Mouse (Mus musculus) midbrain, embryonic 13.5 days (tissue): ENCODE measurements around the gene Cd33. TPM values are rescaled to one million over a fixed set of nuclear protein-coding genes. Genes with fewer than 3 reads are reported as not detected.

Experiments used
- ATAC-seq: fragments of 200-750 bp; cut with Nextera tagmentation; 2 replicates; pipeline ENCODE4 v1.8.0; 2017; ENCODE audit warnings: mild to moderate bottlenecking, moderate TSS enrichment, moderate library complexity
- H3K27ac ChIP-seq: fragments of 300-500 bp; sonication (generic); 2 replicates; pipeline ENCODE4 v1.5.1; 2015; ENCODE audit warnings: inconsistent platforms, mild to moderate bottlenecking, moderate library complexity
- H3K27me3 ChIP-seq: fragments of 300-500 bp; sonication (generic); 2 replicates; pipeline ENCODE4 v1.6.1; 2015; ENCODE audit warnings: mild to moderate bottlenecking, inconsistent platforms
- H3K36me3 ChIP-seq: fragments of 300-500 bp; sonication (generic); 2 replicates; pipeline ENCODE4 v1.6.1; 2015; ENCODE audit warnings: mild to moderate bottlenecking, inconsistent platforms
- H3K4me1 ChIP-seq: fragments of 300-500 bp; sonication (generic); replicated peaks from 2 replicates; pipeline ENCODE4 v1.6.1; 2015; ENCODE audit warnings: inconsistent platforms
- H3K4me2 ChIP-seq: fragments of 300-500 bp; sonication (generic); replicated peaks from 2 replicates; pipeline ENCODE4 v1.6.1; 2015; ENCODE audit warnings: moderate library complexity, mild to moderate bottlenecking, inconsistent platforms
- H3K4me3 ChIP-seq: fragments of 300-500 bp; sonication (generic); replicated peaks from 2 replicates; pipeline ENCODE4 v1.5.1; 2015; ENCODE audit warnings: mild to moderate bottlenecking, inconsistent platforms
- H3K9ac ChIP-seq: fragments of 300-500 bp; sonication (generic); replicated peaks from 2 replicates; pipeline ENCODE4 v1.6.1; 2015; ENCODE audit warnings: mild to moderate bottlenecking, inconsistent platforms
- H3K9me3 ChIP-seq: fragments of 300-500 bp; sonication (generic); 2 replicates; pipeline ENCODE4 v1.6.1; 2016; ENCODE audit warnings: mild to moderate bottlenecking, inconsistent platforms
- WGBS: fragments of 180-500 bp; shearing (Covaris S2); methylation state at CpG from one replicate; pipeline ENCODE4 v1.1.7; 2015; 5-methylcytosine and 5-hydroxymethylcytosine counted together
- polyA plus RNA-seq: library from polyadenylated mRNA; unstranded; fragments of >200 nt; fragmentation: Nextera tagmentation; extraction: Ambion mirVana; gene quantifications from 2 replicates; pipeline ENCODE4 v1.2.1, GENCODE M21; 2015

The Cd33 gene
- polyA plus RNA-seq, 1 experiment from 2014 or later: 1.1 TPM

DNA sequence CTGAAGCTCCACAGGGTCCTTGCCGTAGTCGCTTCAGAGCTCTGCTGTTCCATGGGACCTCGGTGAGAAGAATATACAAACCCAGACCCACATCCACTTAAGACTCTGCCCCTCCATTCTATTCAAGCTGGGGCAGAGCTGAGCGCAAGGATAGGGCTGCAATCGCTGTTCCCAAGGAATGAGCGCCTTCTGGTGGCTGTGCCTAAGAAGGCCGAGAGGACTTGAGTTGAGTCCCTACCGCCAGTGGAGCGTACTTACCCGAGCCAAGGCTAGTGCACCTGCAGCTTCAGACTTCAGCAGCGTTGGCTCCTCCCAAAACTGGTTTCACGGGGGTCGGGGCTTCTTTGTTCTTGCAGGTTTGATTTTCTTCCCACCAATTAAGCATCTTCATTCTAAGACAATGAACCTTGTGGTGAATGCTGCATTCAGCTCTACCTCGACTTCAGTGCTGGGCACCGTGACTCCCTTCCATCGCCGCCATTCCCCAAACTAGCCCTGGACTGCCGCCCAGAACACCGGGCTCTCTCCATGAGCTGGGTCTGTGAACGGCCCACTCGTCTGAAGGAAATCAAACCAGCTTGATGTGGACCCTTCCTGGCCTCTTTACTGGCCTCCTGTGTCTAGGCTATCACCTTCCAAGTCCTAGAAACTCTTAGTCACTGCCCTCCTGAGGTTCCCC, 48.7 kb downstream of the Cd33 start:
- 0 out of 2 replicates have a peak overlapping the region, but pooled peaks have one; percentile 32 for H3K9ac ChIP-seq
- no peaks in the 10 kb centered on the region for H3K36me3 ChIP-seq
- 0 out of 2 replicates have a peak overlapping the region, but pooled peaks have one; percentile 20 for H3K4me2 ChIP-seq
- ATAC-seq: peak; percentile 70
- H3K4me3 ChIP-seq: no peak overlapping the region
- no peaks in the 10 kb centered on the region for H3K27me3 ChIP-seq
- no peak overlapping the region for H3K27ac ChIP-seq
- peaks cover 4% of the 10 kb centered on the region; the same call in 1 of the 2 replicates for H3K4me1 ChIP-seq
- peaks cover 5% of the 10 kb centered on the region; the same call in 1 of the 2 replicates for H3K9me3 ChIP-seq
- WGBS: 12% methylated on average over 21 of the region's 21 CpGs

DNA sequence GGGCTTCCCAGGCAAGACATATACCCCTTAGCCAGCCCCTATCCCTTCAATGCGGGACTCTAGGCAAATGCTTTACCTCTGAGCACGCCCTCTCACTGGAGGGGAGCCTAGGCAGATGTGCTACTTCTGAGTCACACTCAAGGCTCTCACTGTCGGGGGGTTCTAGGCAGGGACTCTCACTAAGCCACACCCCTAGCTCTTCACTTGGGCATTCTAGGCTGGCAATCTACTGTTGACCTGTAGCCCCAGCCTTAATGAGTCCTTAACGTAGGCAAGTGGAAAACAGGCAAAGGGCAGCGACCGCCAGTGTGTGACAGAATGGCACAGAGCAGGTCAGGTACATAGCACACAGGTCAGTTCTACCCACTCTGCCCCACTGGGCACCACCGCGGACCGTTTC, 53.4 kb downstream of the Cd33 start:
- Histone ChIP-seq H3K9me3 (no peaks in the 10 kb centered on the region), H3K4me1 (peaks cover 24% of the 10 kb centered on the region), H3K27ac (no peak overlapping the region), H3K9ac (0 out of 2 replicates have a peak overlapping the region, but pooled peaks have one; percentile 95), H3K27me3 (no peaks in the 10 kb centered on the region), H3K4me3 (peak overlapping the region; percentile 77), H3K36me3 (no peaks in the 10 kb centered on the region), H3K4me2 (peak overlapping the region; percentile 65)
- WGBS: 74% methylated on average over 9 of the region's 9 CpGs
- peak; percentile 31 for ATAC-seq

DNA sequence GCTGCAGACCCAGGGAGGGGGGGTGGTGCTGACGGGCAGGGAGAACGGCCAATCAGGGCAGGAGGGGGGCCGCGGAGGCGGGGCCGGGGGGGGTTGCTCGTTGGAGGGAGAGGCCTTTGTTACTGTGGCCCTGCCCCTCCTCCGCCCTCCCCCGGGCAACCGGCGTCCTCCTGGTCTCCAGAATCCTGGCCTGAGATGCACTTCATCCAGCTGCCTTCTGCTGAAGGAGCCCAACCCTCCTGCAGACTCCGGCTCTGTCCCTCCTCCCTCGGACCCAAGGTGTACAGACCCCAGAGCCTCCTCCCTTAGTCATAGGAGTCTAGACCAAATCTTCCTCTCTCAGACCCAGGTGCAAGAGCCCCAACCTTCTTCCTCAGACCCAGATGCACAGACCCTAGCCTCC, 54.0 kb downstream of the Cd33 start:
- WGBS: 0% methylated on average over 6 of the region's 13 CpGs
- ATAC-seq: peak; percentile 87

DNA sequence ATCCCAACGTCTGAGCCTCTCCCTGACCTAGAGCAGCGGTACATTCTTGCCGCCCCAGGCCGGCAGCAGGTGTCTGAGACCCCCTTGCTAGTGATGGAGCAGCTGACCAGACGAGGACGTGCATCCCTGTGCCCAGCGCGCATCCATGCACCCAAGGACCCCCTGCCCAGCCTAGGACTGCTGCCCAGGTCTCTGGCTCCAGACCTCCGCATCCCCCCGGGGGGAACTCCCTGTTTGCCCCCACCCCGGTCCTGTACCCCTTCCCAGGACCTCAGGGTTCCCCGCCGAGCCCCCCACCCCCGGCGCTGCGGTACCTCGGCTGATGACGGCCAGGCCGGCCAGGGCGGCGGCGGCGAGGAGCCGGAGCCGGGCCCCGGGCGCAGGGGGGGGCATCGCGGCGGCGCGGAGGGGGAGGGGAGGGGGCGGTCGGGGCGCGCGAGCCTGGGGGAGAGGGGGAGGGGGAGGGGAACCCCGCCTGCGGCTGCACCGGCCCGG, 54.5 kb downstream of the Cd33 start, which contains the start of gene Iglon5:
Iglon5 (minus strand) TSS at position 445 of the 495 bp plus-strand sequence.
- no peaks in the 10 kb centered on the region for H3K36me3 ChIP-seq
- under 1% methylated on average over 27 of the region's 41 CpGs for WGBS
- H3K9ac ChIP-seq: peak within 1 kb of the TSS; percentile 95
- peak within 1 kb of the TSS; percentile 65 for H3K4me2 ChIP-seq
- H3K4me3 ChIP-seq: peak within 1 kb of the TSS; percentile 77
- no peaks in the 10 kb centered on the region for H3K9me3 ChIP-seq
- no peaks in the 10 kb centered on the region for H3K27me3 ChIP-seq
- H3K4me1 ChIP-seq: peaks cover 24% of the 10 kb centered on the region
- peak; percentile 74 for ATAC-seq
- H3K27ac ChIP-seq: peak within 1 kb of the TSS; percentile 92

More for the DNA sequence above, 54.0 kb downstream of the Cd33 start:
- Histone ChIP-seq H3K4me2 (peak overlapping the region; percentile 65), H3K9me3 (no peaks in the 10 kb centered on the region), H3K4me1 (peaks cover 24% of the 10 kb centered on the region), H3K4me3 (peak overlapping the region; percentile 77), H3K36me3 (no peaks in the 10 kb centered on the region), H3K27me3 (no peaks in the 10 kb centered on the region), H3K27ac (peak overlapping the region; percentile 92), H3K9ac (peak overlapping the region; percentile 95)

DNA sequence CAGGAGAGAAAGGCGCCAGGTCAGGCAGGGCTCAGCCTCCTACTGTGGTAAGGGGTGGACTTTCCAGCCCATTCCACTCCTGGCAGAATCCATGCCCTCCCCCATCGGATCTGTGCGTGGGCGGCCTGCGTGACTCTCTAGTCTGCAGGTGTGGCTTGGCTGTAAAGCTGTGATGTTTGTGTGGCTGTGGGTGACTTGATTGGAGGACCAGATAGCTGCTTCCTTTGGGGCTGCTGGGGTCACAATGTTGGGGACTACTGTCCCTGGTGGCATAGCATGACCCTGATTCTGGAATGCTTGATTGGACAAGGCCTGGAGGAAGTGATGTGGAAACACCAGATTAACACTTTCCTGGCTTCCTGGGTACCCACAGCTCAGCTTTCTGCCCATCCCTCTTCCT, 55.6 kb downstream of the Cd33 start:
- ATAC-seq: no peak
- peak overlapping the region; percentile 39 for H3K27ac ChIP-seq
- H3K9ac ChIP-seq: peak overlapping the region; percentile 95
- H3K4me3 ChIP-seq: peak overlapping the region; percentile 77
- H3K4me2 ChIP-seq: peak overlapping the region; percentile 65
- no peaks in the 10 kb centered on the region for H3K9me3 ChIP-seq
- no peaks in the 10 kb centered on the region for H3K27me3 ChIP-seq
- peaks cover 24% of the 10 kb centered on the region for H3K4me1 ChIP-seq
- H3K36me3 ChIP-seq: no peaks in the 10 kb centered on the region
- WGBS: 42% methylated on average over 5 of the region's 5 CpGs

DNA sequence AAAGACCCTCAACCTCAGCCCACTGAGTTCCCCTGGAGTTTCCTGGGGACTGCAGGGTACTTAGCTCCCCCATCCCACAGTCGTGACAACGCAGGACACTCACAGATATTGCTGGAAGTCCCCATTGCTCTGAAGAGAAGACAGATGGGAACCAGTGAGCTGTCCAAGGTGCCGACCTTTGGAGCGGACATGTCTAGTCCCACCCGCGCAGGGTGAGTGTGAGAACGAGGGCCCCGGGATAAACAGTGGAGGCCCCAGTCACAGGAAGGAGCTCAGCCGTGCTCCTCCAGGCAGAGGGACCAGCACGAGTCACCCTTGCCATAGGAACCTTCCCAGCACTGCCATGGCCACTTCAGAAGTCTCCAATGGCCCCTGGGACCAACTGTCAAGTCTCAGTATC, 61.0 kb downstream of the Cd33 start:
- no peak overlapping the region for H3K9ac ChIP-seq
- H3K27ac ChIP-seq: no peak overlapping the region
- peaks cover 30% of the 10 kb centered on the region for H3K4me1 ChIP-seq
- no peak for ATAC-seq
- no peak overlapping the region for H3K4me2 ChIP-seq
- peaks cover 6% of the 10 kb centered on the region for H3K36me3 ChIP-seq
- no peak overlapping the region for H3K4me3 ChIP-seq
- H3K9me3 ChIP-seq: no peaks in the 10 kb centered on the region
- H3K27me3 ChIP-seq: peaks cover 5% of the 10 kb centered on the region
- 25% methylated on average over 10 of the region's 10 CpGs for WGBS

DNA sequence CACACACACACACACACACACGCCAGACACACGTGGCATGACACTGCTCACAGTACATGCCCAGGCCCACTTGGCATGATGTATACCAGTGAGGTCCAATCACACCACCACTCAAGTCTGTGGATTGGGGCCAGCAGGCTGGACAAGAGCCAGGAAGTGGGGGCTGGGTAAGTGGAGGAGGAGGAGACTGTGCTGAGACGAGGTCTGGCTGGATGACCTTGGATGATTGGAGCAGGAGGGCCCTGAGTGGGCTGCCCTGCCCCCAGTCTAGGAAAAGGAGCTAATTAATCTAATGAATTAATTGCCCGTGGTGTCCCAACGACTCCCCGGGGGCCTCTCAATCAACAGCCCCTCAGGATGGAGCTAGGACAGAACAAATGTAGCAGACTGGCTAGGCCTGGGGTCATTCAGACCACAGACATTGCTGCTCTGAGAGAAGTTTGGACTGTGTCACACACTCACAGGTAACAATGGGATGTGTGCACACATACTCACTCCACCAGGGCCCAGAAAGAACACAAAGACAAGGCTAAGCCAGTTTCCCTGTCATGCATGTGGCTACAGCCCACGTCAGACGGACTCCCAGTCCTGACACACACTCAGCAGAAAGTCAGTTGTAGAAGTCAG, 62.0 kb downstream of the Cd33 start:
- 69% methylated on average over 8 of the region's 8 CpGs for WGBS
- peaks cover 14% of the 10 kb centered on the region for H3K36me3 ChIP-seq
- no peak overlapping the region for H3K4me3 ChIP-seq
- no peaks in the 10 kb centered on the region for H3K9me3 ChIP-seq
- peaks cover 25% of the 10 kb centered on the region for H3K4me1 ChIP-seq
- no peak overlapping the region for H3K9ac ChIP-seq
- peak; percentile 62 for ATAC-seq
- H3K4me2 ChIP-seq: no peak overlapping the region
- H3K27me3 ChIP-seq: peaks cover 15% of the 10 kb centered on the region
- H3K27ac ChIP-seq: no peak overlapping the region

DNA sequence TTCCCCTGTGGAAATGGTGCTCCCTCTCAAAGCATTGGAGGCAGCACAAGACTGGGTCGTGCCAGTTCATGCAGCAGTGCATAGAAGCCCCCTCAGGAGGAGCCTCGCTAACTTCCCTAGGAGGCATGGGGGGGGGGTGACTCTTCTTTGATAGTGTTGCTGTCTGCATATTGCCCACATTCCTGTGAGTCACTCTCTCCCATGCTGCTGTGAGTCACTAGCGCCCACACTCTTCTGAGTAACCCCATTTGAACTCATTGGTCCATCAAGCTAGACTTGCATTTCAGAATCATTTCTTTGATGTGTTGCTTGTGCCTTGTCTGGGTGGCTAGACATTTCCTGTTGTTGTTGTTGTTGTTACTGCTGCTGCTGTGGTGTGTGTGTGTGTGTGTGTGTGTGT, 63.0 kb downstream of the Cd33 start:
- no peak for ATAC-seq
- peaks cover 25% of the 10 kb centered on the region for H3K27me3 ChIP-seq
- no peak overlapping the region for H3K4me2 ChIP-seq
- no peak overlapping the region for H3K9ac ChIP-seq
- no peaks in the 10 kb centered on the region for H3K9me3 ChIP-seq
- peaks cover 25% of the 10 kb centered on the region for H3K4me1 ChIP-seq
- 66% methylated on average over 3 of the region's 3 CpGs for WGBS
- H3K27ac ChIP-seq: no peak overlapping the region
- H3K4me3 ChIP-seq: no peak overlapping the region
- peaks cover 16% of the 10 kb centered on the region for H3K36me3 ChIP-seq

DNA sequence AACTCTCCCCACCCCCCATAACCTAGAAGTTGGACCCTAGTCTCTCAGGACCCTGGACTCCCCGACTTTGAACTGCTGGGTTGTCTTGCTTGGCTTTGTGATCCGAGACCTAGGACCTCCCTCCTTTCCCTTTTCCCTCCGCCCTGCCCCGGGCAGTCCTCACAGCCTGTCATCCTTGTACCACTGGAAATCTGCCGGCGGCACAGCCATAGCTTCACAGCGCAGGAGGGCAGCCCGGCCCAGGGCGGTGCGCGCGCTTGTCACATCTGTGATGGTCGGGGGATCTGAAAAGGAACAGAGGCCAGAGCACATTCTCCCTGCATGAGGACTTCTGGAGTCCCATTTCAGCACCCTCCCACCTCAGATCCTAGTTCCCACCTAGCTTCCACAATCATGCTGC, 67.9 kb downstream of the Cd33 start:
- no peaks in the 10 kb centered on the region for H3K9me3 ChIP-seq
- peaks cover 31% of the 10 kb centered on the region for H3K27me3 ChIP-seq
- no peak overlapping the region for H3K4me3 ChIP-seq
- no peak overlapping the region for H3K9ac ChIP-seq
- peaks cover 10% of the 10 kb centered on the region for H3K4me1 ChIP-seq
- WGBS: 7% methylated on average over 13 of the region's 13 CpGs
- H3K36me3 ChIP-seq: peaks cover 39% of the 10 kb centered on the region
- H3K27ac ChIP-seq: no peak overlapping the region
- ATAC-seq: peak; percentile 31; the same call in 1 of the 2 replicates
- H3K4me2 ChIP-seq: no peak overlapping the region

DNA sequence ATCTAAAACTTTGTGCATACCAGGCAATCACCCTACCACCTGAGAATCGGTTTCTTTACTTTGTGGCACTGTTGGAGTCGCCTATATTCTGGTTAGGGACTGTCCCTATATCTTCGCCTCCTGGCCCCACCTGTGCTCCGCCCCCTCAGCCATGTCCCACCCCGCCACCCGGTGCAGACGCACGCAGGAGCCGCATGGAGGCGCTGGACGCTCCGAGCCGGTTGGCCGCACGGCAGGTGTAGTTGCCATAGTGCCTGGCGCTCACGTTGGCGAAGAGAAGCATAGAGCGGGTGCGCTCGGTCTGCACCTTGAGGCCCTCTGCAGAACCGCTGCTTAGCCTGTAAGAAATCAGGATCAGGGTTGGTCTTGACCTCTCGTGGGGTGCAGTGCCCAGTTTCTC, 68.5 kb downstream of the Cd33 start:
- WGBS: 17% methylated on average over 23 of the region's 23 CpGs
- no peak overlapping the region for H3K4me2 ChIP-seq
- no peak overlapping the region for H3K27ac ChIP-seq
- no peak overlapping the region for H3K9ac ChIP-seq
- H3K27me3 ChIP-seq: peaks cover 31% of the 10 kb centered on the region
- no peak overlapping the region for H3K4me3 ChIP-seq
- H3K36me3 ChIP-seq: peaks cover 39% of the 10 kb centered on the region
- H3K4me1 ChIP-seq: peaks cover 10% of the 10 kb centered on the region
- ATAC-seq: no peak
- H3K9me3 ChIP-seq: no peaks in the 10 kb centered on the region
